Mouse (Mus musculus) erythroblast, embryonic 14.5 days (primary cell): Measurements from ENCODE around the gene Il23r. TPM values are rescaled to one million over a fixed set of nuclear protein-coding genes. Genes with fewer than 3 reads are reported as not detected.

Source experiments
- H3K27me3 ChIP-seq: 2 replicates; pipeline ENCODE4 v1.6.1; 2012; ENCODE audit warnings: inconsistent platforms; ENCODE audit not compliant: control insufficient read depth
- H3K36me3 ChIP-seq: 2 replicates; pipeline ENCODE4 v1.6.1; 2012; ENCODE audit warnings: mild to moderate bottlenecking, inconsistent platforms; ENCODE audit not compliant: control insufficient read depth
- H3K4me1 ChIP-seq: 2 replicates; pipeline ENCODE4 v1.6.1; 2012; ENCODE audit warnings: inconsistent platforms; ENCODE audit not compliant: control insufficient read depth
- H3K4me3 ChIP-seq: replicated peaks from 2 replicates; pipeline ENCODE3; 2012; ENCODE audit warnings: moderate library complexity, mild to moderate bottlenecking, inconsistent platforms
- H3K9me3 ChIP-seq: 2 replicates; pipeline ENCODE4 v1.6.1; 2012; ENCODE audit warnings: low read length, inconsistent platforms, mixed read lengths; ENCODE audit not compliant: control insufficient read depth
- GATA1 ChIP-seq: IDR thresholded peaks from 2 replicates; pipeline ENCODE4 v1.6.1; 2012; ENCODE audit warnings: low read length, inconsistent platforms, mixed read lengths
- TAL1 ChIP-seq: IDR thresholded peaks from 3 replicates; pipeline ENCODE4 v1.6.1; 2012; ENCODE audit warnings: low read length, inconsistent platforms, mixed read lengths
- polyA plus RNA-seq: library from polyadenylated mRNA; stranded (reverse); fragments of >175 nt; gene quantifications from 2 replicates; pipeline ENCODE4 v1.2.3, GENCODE M21; 2012

Gene Il23r
- polyA plus RNA-seq: 0.01 TPM in 1 of 2 replicates, not detected in the other

- TF ChIP-seq GATA1 (no peak), TAL1 (no peak)
- H3K36me3 ChIP-seq: no peaks in the 10 kb centered on the region
- no peaks in the 10 kb centered on the region for H3K27me3 ChIP-seq
- no peaks in the 10 kb centered on the region for H3K4me1 ChIP-seq
- H3K9me3 ChIP-seq: no peaks in the 10 kb centered on the region
- H3K4me3 ChIP-seq: no peak within 1 kb of the TSS
Observed at GRCm38 (mm10) chr6:67491755-67492154, at the start of gene Il23r. Gene Il23r, minus strand, starts transcription at chr6:67491855.

- H3K36me3 ChIP-seq: no peaks in the 10 kb centered on the region
- TF ChIP-seq TAL1: no peak
- TF ChIP-seq GATA1: no peak
- peaks cover 55% of the 10 kb centered on the region for H3K27me3 ChIP-seq
- no peaks in the 10 kb centered on the region; the same call in 1 of the 2 replicates for H3K9me3 ChIP-seq
- no peak within 1 kb of the TSS for H3K4me3 ChIP-seq
- no peaks in the 10 kb centered on the region for H3K4me1 ChIP-seq
Observed at GRCm38 (mm10) chr6:67535777-67536054, 44.1 kb upstream of the Il23r start, which contains the start of gene Tacstd2. Gene Tacstd2, minus strand, starts transcription at chr6:67535796.

- H3K4me1 ChIP-seq: no peaks in the 10 kb centered on the region
- TF ChIP-seq GATA1: no peak
- no peak for TF ChIP-seq TAL1
- H3K4me3 ChIP-seq: no peak overlapping the region
- no peaks in the 10 kb centered on the region; the same call in 1 of the 2 replicates for H3K9me3 ChIP-seq
- no peaks in the 10 kb centered on the region for H3K36me3 ChIP-seq
- H3K27me3 ChIP-seq: peaks cover 55% of the 10 kb centered on the region
Observed at GRCm38 (mm10) chr6:67535005-67535776, 43.5 kb upstream of the Il23r start.

GRCm38 (mm10) chr6:67534191-67535004 lies 42.7 kb upstream of the Il23r start:
- H3K4me1 ChIP-seq: no peaks in the 10 kb centered on the region
- no peaks in the 10 kb centered on the region; the same call in 1 of the 2 replicates for H3K9me3 ChIP-seq
- peaks cover 55% of the 10 kb centered on the region for H3K27me3 ChIP-seq
- TF ChIP-seq GATA1: no peak
- H3K4me3 ChIP-seq: no peak overlapping the region
- no peaks in the 10 kb centered on the region for H3K36me3 ChIP-seq

GRCm38 (mm10) chr6:67532665-67533440 lies 41.2 kb upstream of the Il23r start:
- TF ChIP-seq TAL1 (no peak), GATA1 (no peak)
- no peaks in the 10 kb centered on the region for H3K36me3 ChIP-seq
- H3K27me3 ChIP-seq: peaks cover 55% of the 10 kb centered on the region

GRCm38 (mm10) chr6:67531822-67532162 lies 40.1 kb upstream of the Il23r start:
- TF ChIP-seq TAL1 (no peak), GATA1 (no peak)
- Histone ChIP-seq H3K9me3 (no peaks in the 10 kb centered on the region; the same call in 1 of the 2 replicates), H3K27me3 (peaks cover 54% of the 10 kb centered on the region), H3K36me3 (no peaks in the 10 kb centered on the region), H3K4me1 (no peaks in the 10 kb centered on the region), H3K4me3 (no peak overlapping the region)

More at GRCm38 (mm10) chr6:67532665-67533440, 41.2 kb upstream of the Il23r start:
- Histone ChIP-seq H3K4me1 (no peaks in the 10 kb centered on the region), H3K9me3 (no peaks in the 10 kb centered on the region; the same call in 1 of the 2 replicates), H3K4me3 (no peak overlapping the region)

- TF ChIP-seq TAL1 (no peak), GATA1 (no peak)
- Histone ChIP-seq H3K4me3 (no peak overlapping the region), H3K4me1 (no peaks in the 10 kb centered on the region), H3K9me3 (no peaks in the 10 kb centered on the region; the same call in 1 of the 2 replicates), H3K27me3 (peaks cover 51% of the 10 kb centered on the region), H3K36me3 (no peaks in the 10 kb centered on the region)
Observed at GRCm38 (mm10) chr6:67530992-67531821, 39.6 kb upstream of the Il23r start.

- Histone ChIP-seq H3K4me1 (no peaks in the 10 kb centered on the region), H3K4me3 (no peak overlapping the region), H3K27me3 (peaks cover 2% of the 10 kb centered on the region; the same call in 1 of the 2 replicates), H3K9me3 (no peaks in the 10 kb centered on the region), H3K36me3 (no peaks in the 10 kb centered on the region)
- TF ChIP-seq TAL1: no peak
- no peak for TF ChIP-seq GATA1
Observed at GRCm38 (mm10) chr6:67526356-67526755, 34.7 kb upstream of the Il23r start.
